Mouse (Mus musculus): ENCODE measurements around the gene Atp5g3. TPM values are rescaled to one million over a fixed set of nuclear protein-coding genes. Genes with fewer than 3 reads are reported as not detected.

Gene Atp5g3
- polyA plus RNA-seq, 1 experiment from 2014 or later: 2,714 TPM

GRCm38 (mm10) chr2:73860046-73860624 lies 51.0 kb downstream of the Atp5g3 start:
- H3K27me3 ChIP-seq (replicated peaks; ENCODE audit: control insufficient read depth, insufficient read depth, low read length): no peaks in the 10 kb centered on the region
- H3K36me3 ChIP-seq (ENCODE audit: control insufficient read depth, insufficient read depth): no peaks in the 10 kb centered on the region
- H3K4me2 ChIP-seq (replicated peaks; ENCODE audit: low read depth): no peak overlapping the region
- no peaks in the 10 kb centered on the region for H3K9me3 ChIP-seq (ENCODE audit: control insufficient read depth)
- H3K4me1 ChIP-seq (replicated peaks; ENCODE audit: control insufficient read depth, insufficient read depth, low read length): no peaks in the 10 kb centered on the region
- no peak overlapping the region for H3K4me3 ChIP-seq (ENCODE audit: low read depth, low read length)
- no peak for ATAC-seq
- H3K27ac ChIP-seq (ENCODE audit: low read depth, low read length): no peak overlapping the region
- no peak overlapping the region for H3K9ac ChIP-seq (ENCODE audit: low read depth, low read length)
- 60% methylated on average over 4 of the region's 4 CpGs for WGBS
- no peak for TF ChIP-seq CTCF (IDR thresholded peaks at IDR 0.05; ENCODE audit: low read depth)

Other genes with a start within 250 kb of the Atp5g3 start
- 8.1 and 9.5 TPM in 2 replicates for gene Chn1, start 136.0 kb downstream of the Atp5g3 start, polyA plus RNA-seq (2015; fragmentation: Nextera tagmentation; extraction: Ambion mirVana)
- 24.2 and 25.7 TPM in 2 replicates for gene Atf2, start 18.7 kb downstream of the Atp5g3 start, polyA plus RNA-seq (2015; fragmentation: Nextera tagmentation; extraction: Ambion mirVana)